Mouse (Mus musculus) fibroblast of lung, adult 2 months (primary cell): ENCODE measurements at regions not wholly inside any gene's neighbourhood (a gene's known extent, or its start where the extent isn't known, plus 50 kb on each side); places are given as distances from the start of the nearest gene placed in this dataset.

Source experiments
- DNase-seq: peaks from one replicate; pipeline ENCODE4 v3.0.0-alpha.2; 2011; ENCODE audit warnings: low read depth

DNA sequence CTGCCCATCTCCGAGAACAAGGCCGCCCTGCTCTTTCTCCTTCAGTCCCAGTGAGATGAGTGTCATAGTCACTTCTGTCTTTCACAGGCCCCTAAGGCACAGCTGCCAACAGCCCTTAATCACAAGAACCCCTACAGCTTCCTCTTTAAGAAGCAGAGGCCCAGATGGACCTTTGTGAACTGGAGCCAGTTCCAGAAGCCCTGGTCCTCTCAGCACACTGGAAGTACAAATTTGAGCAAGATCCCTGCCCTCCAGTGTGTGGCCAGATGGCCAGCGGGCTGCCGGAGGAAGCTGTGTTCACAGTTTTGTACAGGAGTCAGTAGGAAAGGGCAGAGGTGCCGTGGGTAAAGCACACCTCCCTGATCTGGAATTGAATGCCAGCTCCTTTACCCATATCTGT, 389.6 kb downstream of the Rps24 start:
- DNase-seq: no peak

DNA sequence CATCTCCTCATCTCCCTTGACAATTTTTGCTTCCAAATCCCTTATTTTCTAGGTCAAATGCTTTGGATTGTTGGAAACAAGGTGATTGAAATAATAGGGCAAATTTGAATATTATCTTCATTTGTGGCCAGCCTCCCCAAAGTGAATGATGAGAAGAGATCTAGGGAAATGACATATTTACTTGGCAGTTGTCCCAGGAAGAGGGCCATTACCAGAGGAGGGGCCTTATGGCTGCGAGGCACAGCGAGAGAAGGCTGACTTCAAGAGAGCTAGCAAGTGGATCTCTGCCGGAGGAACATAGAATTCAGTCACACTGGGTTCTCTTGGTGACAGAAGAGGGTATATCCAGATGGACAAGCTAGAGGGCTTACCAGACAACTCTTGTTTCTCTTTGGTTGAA, 390.9 kb downstream of the Rps24 start:
- DNase-seq: no peak

GRCm38 (mm10) chr14:24886164-24886563, 399.2 kb downstream of the Rps24 start:
- DNase-seq: no peak

DNA sequence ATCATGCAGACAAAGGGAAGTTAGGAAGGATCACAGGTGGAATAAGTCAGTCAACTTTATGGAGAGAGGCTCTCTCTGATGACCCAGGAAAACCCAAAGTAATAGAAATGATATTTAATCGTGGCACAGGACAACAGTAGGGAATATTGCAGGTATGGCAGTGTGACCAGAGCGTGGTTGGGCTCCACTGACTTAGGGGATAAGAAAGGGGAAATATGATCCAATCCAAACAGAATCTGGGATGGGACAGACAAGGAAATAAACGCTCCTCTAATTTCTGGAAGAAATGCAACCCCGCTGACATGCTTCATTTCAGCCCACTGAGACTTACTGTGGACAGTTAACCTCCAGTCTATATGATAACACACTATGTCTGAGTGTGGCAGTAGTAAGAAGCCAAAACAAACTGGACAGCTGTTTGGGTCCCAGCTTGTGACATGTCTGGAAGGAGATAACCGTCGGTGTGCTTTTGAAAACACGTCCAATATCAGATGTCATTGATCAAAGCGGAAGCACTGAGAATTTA, 400.0 kb downstream of the Rps24 start:
- DNase-seq: no peak

DNA sequence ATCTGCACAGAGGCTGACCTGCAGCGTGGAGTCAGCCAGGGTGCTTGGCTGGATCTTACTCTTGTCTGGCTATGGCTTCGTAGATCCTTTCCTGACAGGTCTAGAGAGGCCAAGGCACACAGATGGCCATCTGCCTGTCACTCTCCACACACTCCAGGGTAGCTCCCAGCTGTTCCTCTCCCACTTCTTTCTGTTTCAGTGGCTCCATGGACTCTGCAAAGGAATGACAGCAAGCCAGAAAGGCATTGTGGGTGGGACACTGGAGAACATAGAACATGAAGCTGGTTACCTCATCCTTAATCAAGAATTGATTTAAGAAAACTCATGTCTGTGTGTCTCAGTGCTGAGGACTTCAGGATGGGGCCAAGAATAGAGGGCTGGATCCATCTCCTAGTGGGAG, 403.9 kb downstream of the Rps24 start:
- no peak for DNase-seq

DNA sequence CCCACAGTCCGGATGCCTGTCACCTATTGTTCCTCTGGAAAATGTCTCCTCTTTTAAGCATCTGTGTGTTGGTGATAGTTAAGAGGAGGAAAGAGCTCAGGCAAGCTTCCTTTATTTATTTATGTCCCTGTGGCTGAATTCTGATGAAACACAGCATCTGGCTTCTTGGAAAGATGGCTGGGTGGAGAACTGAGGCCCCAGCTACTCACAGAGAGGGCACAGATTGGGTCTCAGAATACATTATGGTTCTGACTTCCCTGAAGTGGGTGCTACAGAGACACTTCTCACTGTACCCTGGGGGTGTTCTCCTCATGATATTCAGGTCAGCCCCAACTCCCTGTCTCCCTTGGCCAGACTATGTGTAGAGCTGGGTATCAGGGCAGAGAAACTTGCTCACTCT, 408.3 kb downstream of the Rps24 start:
- no peak for DNase-seq

DNA sequence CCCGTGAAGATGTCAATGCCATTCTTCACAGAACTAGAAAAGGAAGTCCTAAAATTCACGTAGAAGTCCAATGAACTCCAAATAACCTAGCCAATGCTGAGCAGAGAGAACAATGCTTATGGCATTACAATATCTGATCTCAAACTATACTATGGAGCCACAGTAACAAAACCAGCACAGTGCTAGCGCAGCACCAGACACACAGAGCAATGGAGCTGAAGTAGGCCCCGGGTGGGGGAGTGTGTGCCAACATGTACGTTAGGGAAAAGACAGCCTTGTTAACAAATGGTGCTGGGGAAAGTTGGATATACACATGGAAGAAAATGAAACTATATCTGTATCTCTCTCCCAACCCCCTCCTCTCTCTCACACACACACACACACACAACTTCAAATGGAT, 409.8 kb downstream of the Rps24 start:
- no peak for DNase-seq

GRCm38 (mm10) chr14:24900501-24901179, 413.7 kb downstream of the Rps24 start:
- DNase-seq: peak; percentile 67

DNA sequence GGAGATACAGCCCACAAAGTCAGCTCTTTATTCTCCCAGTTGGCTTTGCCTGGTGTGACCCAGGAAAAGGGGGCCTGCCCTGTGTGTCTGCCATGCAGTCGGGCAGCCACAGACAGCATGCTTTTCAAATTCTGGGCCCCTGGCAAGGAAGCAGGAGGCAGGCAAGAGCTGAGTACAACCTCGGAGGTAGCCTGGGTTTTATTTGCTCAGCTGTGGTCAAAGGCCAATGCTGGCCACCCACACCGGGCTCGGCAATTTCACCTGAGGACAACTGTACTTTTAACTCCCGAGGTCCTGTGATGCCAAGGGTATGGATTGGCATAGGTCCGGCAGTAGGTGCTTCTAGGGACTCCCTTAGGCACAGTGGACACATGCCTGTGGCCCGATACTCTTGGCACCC, 414.8 kb downstream of the Rps24 start:
- DNase-seq: no peak

GRCm38 (mm10) chr14:24902870-24903269, 415.9 kb downstream of the Rps24 start:
- DNase-seq: no peak

GRCm38 (mm10) chr14:24904712-24905111, 417.8 kb downstream of the Rps24 start:
- DNase-seq: no peak

- no peak for DNase-seq
Measured at GRCm38 (mm10) chr14:24906916-24907315, 420.0 kb downstream of the Rps24 start.

GRCm38 (mm10) chr14:24908377-24908776, 421.5 kb downstream of the Rps24 start:
- no peak for DNase-seq

GRCm38 (mm10) chr14:24911621-24912020, 424.7 kb downstream of the Rps24 start:
- DNase-seq: no peak

GRCm38 (mm10) chr14:24919056-24919455, 432.1 kb downstream of the Rps24 start:
- no peak for DNase-seq

DNA sequence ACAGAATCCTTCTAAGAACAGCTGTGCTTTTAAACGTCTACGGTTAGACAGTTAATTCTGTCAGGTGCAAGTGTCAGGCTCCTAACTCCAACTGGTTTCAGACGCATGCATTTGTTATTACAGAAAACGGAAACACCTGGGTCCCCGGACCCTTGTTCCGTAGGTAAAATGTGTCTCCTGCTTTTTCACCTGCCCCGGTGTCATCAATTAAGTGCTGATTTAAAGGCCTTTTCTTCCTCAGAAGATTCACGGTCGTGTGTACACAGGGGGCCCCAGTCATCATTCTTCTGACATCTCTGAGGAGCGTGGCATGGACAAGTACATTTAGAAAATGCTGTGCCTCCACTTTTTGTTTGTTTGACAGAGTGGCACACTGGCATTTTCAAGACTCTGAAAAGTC, 435.1 kb downstream of the Rps24 start:
- no peak for DNase-seq

GRCm38 (mm10) chr14:24924561-24924960, 437.6 kb downstream of the Rps24 start:
- no peak for DNase-seq

DNA sequence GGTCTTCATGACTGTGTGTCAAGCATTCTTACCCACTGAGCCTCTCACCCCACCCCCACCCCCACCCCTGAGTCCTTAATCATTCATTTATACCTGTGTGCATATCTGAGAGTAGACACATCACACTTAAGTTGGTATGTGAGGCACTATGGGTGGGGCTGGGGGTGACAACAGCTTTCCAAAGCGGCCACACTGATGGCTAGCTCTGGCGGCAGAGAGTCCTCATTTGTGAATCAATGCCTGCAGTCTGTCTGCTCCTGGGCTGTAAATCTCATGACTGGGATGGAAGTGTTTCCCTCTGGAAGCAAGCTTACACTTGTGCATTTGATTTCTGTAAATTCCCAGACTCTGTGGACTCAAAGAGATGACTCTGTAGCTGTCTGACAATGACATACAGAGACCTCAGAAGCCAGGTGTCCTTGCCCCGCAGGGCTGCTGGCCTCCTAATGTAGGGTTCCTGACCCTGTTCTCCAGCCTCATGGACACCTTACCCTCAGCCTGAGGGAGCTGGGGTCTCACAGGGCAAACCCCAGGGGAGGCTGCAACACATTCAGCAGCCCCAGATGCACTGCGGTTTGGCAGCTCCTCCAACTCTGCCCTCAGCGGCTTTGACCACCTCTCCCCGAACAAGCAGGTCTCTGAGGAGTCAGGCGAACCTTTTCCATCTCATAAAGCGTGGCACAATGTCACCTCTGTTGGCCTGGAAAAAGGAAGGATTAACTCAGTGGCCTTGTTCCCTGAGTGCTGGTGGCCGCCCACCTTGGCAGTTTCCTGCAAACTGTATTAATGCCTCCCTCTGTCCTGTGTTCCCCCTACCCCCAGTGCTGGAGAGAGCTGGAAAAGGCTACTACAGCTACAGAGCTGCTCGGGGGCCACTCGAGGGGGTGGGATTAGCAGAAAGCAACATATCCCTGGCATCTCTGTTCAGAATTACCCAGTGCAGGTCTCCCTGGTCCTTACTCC, 439.4 kb downstream of the Rps24 start:
- DNase-seq: no peak

DNA sequence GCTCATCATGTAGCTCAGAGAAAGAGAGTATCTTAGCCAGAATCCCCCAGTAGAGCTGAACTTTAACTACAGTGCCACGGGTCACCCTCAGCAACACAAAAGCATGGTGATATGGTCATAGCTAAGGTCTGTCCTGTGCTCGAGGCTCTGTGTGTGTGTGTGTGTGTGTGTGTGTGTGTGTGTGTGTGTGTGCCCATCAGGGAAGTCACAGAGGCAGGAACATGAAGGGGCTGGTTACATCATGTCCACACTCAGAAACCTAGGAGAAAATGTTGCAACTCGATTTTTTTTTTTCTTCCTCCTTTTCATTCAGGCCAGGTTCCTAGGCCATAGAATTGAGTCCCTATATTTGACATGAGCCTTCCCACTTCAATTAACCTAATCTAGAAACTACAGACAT, 441.8 kb downstream of the Rps24 start:
- no peak for DNase-seq

GRCm38 (mm10) chr14:24930251-24930650, 443.3 kb downstream of the Rps24 start:
- DNase-seq: no peak

DNA sequence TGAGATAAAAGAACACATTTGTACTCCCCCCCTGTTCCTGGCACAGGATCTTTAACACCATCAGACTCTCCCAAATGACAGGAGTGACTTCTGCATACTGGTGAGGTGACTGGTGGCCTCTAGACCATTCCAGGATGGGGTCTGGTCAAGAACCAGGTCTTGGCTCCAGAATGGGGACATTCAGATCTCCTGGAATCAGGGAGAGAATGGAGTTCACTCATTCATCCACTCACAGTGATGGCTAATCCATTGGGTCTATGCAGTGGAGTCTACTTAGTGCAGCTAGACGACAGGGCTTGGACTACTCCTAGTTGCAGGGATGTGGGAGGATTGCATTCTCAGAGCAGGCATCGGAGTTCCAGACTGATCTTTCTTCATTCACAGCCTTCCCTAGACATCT, 451.0 kb downstream of the Rps24 start:
- DNase-seq: no peak

GRCm38 (mm10) chr14:24939068-24939467, 452.1 kb downstream of the Rps24 start:
- DNase-seq: no peak
